Mouse (Mus musculus) splenic B cell, adult 2 months (primary cell): ENCODE measurements around the gene Rhox3a.
"Not testable (repeated sequence)": the region's sequence is repeated elsewhere in the genome, so short reads cannot be mapped to it uniquely, and the experiment has no call there.

Source experiments
- DNase-seq: peaks from one replicate; pipeline ENCODE4 v3.0.0-alpha.2; 2011; ENCODE audit warnings: low read depth, low spot score
- H3K27me3 ChIP-seq: 2 replicates; pipeline ENCODE4 v1.6.1; 2012; ENCODE audit warnings: mild to moderate bottlenecking, low read length, moderate library complexity, mixed read lengths; ENCODE audit not compliant: control insufficient read depth, poor library complexity, insufficient read depth, severe bottlenecking
- H3K36me3 ChIP-seq: 2 replicates; pipeline ENCODE4 v1.6.1; 2012; ENCODE audit warnings: mild to moderate bottlenecking, low read length, moderate library complexity, mixed read lengths; ENCODE audit not compliant: control insufficient read depth, poor library complexity, insufficient read depth, severe bottlenecking

Rhox3a gene

GRCm38 (mm10) chrX:37249619-37250018 is at the start of gene Rhox3a:
Rhox3a (plus strand) TSS chrX:37249919.
- H3K27me3 ChIP-seq, H3K36me3 ChIP-seq, DNase-seq: not testable (repeated sequence)

DNA sequence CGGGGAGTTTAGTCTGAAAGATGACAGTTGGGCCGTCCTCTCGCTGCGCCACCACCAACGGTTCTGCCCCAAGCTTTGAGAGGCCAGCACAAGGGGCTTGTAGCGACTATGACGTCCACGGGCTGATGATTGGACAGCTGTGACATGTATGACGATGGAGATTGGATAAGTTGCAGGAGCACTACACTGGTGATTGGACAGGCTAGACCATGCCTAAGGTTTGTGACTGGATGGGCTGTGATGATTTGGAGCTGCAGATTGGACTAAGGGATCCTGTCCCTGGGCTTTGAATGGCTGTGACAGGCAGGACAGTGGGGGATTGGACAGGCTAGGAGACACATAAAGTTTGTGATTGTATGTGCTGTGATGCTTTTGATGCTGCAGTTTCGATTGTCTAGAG is 38.8 kb upstream of the Rhox3a start, which contains the start of gene Gm9:
Gene Gm9, minus strand, starts transcription at position 101 of the 400 bp plus-strand sequence.
- H3K27me3 ChIP-seq: no peaks in the 10 kb centered on the region
- H3K36me3 ChIP-seq: no peaks in the 10 kb centered on the region
- DNase-seq: no peak

DNA sequence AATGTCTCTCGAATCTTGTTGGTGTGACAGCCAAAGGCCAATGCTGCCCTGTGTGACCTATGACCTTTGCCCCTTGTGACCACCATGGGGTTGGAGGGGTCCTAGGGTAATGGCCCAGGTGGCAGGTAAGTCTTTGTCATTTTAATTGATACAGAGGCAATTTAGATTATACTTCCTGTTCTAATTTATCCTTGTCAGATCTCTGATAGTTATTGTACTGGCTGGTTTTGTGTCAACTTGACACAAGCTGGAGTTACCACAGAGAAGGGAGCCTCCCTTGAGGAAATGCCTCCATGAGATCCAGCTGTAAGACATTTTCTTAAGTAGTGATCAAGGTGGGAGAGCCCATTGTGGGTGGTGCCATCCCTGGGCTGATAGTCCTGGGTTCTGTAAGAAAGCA is 27.6 kb upstream of the Rhox3a start, which contains the start of gene Rhox1:
Gene Rhox1, minus strand, starts transcription at position 101 of the 400 bp plus-strand sequence.
- not testable (repeated sequence) for DNase-seq, H3K36me3 ChIP-seq, H3K27me3 ChIP-seq

DNA sequence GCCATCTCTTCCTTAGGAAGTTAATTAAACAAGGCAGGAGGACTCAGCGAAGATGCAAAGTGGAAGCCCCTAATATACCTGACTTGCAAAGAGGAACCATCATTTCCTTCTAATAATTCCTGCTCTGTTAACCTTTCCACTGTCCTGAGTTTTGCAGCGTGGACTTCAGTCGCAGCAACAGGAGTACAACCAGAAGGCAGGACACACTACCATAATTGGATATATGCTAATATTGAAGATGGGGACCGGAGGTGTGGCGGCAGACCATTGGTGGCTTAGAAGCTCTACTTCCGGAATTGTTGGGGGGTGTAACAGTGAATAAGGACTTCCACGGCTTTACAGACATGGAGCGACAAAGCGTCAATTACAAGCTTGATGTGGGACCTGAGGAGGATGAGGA is 5.0 kb upstream of the Rhox3a start, which contains the start of gene Rhox2a:
Gene Rhox2a, plus strand, starts transcription at position 301 of the 400 bp plus-strand sequence.
- not testable (repeated sequence) for DNase-seq, H3K27me3 ChIP-seq, H3K36me3 ChIP-seq

DNA sequence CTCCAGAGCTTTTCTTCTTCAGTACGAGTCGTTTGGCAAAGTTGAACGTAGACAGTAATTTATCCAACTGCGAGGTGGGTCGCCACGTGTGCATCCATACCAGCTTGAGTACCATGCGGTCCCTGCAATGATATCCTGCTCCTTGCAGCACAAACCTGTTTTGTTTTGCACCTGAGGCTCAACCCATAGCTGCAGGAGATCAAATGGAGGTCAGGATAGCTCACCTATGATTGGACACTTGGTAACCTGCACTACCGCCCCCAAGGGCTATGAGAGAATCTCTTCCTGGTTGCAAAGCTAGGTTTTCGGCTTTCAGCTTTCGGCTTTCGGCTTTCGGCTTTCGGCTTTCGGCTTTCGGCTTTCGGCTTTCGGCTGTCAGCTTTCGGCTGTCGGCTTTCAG is 15.3 kb downstream of the Rhox3a start, which contains the start of gene Rhox4a:
Gene Rhox4a, plus strand, starts transcription at position 301 of the 400 bp plus-strand sequence.
- not testable (repeated sequence) for H3K36me3 ChIP-seq, DNase-seq, H3K27me3 ChIP-seq
